Comparison of ENCODE assay signal across 32 mouse cellular contexts in genomic region chr15:6919406-6919805, GRCm38 (mm10). TPM values are rescaled to one million over a fixed set of nuclear protein-coding genes. Genes with fewer than 3 reads are reported as not detected.
"Had no signal": no experiment of that assay in that cellular context is flagged by ENCODE, and none has a peak within 500 bp of the region (broad histone marks: within the 10 kb centered on the region; RNA-seq: fewer than 3 reads in every experiment).

No protein-coding gene starts in this region.

- H3K27ac ChIP-seq: limb, embryonic 10.5 days; limb, embryonic 12.5 days; limb, embryonic 13.5 days; limb, embryonic 15.5 days; liver, embryonic 12.5 days; liver, embryonic 13.5 days; liver, embryonic 14.5 days; liver, embryonic 15.5 days; lung, embryonic 15.5 days; macrophage; midbrain, embryonic 10.5 days; midbrain, embryonic 12.5 days; midbrain, embryonic 13.5 days; midbrain, embryonic 15.5 days; neural tube, embryonic 12.5 days had no signal

- H3K4me3 ChIP-seq: limb, embryonic 10.5 days; limb, embryonic 12.5 days; limb, embryonic 13.5 days; limb, embryonic 15.5 days; liver, embryonic 12.5 days; liver, embryonic 13.5 days; liver, embryonic 15.5 days; lung, embryonic 15.5 days; megakaryocyte, embryonic 14.5 days; midbrain, embryonic 10.5 days; midbrain, embryonic 12.5 days; midbrain, embryonic 13.5 days; midbrain, embryonic 15.5 days; myocyte; neural tube, embryonic 12.5 days had no signal

- DNase-seq: left cerebral cortex, postnatal 4 days; liver; liver, embryonic 13.5 days; liver, postnatal 0 days; lung, adult 18-20 months; lung, adult 2 months; lung, embryonic 14.5 days; lung, postnatal 10 days; lung, postnatal 14 days; lung, postnatal 36 days; lung, postnatal 4 days; midbrain, embryonic 14.5 days had no signal

- H3K4me2 ChIP-seq: limb, embryonic 12.5 days; limb, embryonic 13.5 days; limb, embryonic 15.5 days; liver, embryonic 11.5 days; liver, embryonic 12.5 days; liver, embryonic 13.5 days; liver, embryonic 15.5 days; lung, embryonic 14.5 days; lung, embryonic 15.5 days; midbrain, embryonic 11.5 days; midbrain, embryonic 12.5 days; midbrain, embryonic 13.5 days; midbrain, embryonic 15.5 days; neural tube, embryonic 12.5 days had no signal

- ATAC-seq: liver, embryonic 12.5 days; liver, postnatal 0 days; lung, postnatal 0 days; midbrain, embryonic 13.5 days; midbrain, embryonic 15.5 days; midbrain, embryonic 16.5 days had no signal

- H3K27me3 ChIP-seq: limb, embryonic 12.5 days; limb, embryonic 13.5 days; limb, embryonic 15.5 days; liver, embryonic 13.5 days; liver, embryonic 15.5 days; lung, embryonic 15.5 days; midbrain, embryonic 12.5 days; midbrain, embryonic 13.5 days; midbrain, embryonic 15.5 days; neural tube, embryonic 12.5 days had no signal

- H3K9me3 ChIP-seq: limb, embryonic 10.5 days; limb, embryonic 12.5 days; limb, embryonic 13.5 days; limb, embryonic 15.5 days; liver, embryonic 12.5 days; liver, embryonic 13.5 days; liver, embryonic 15.5 days; lung, embryonic 15.5 days; midbrain, embryonic 10.5 days; midbrain, embryonic 12.5 days; midbrain, embryonic 13.5 days; midbrain, embryonic 15.5 days; neural tube, embryonic 12.5 days had no signal

- H3K36me3 ChIP-seq: limb, embryonic 10.5 days; limb, embryonic 12.5 days; limb, embryonic 13.5 days; limb, embryonic 15.5 days; liver, embryonic 12.5 days; liver, embryonic 13.5 days; liver, embryonic 15.5 days; lung, embryonic 15.5 days; midbrain, embryonic 10.5 days; midbrain, embryonic 12.5 days; midbrain, embryonic 13.5 days; midbrain, embryonic 15.5 days; neural tube, embryonic 12.5 days had no signal

- H3K4me1 ChIP-seq: limb, embryonic 12.5 days; limb, embryonic 13.5 days; limb, embryonic 15.5 days; liver, embryonic 12.5 days; liver, embryonic 13.5 days; liver, embryonic 15.5 days; lung, embryonic 15.5 days; midbrain, embryonic 10.5 days; midbrain, embryonic 12.5 days; midbrain, embryonic 13.5 days; midbrain, embryonic 15.5 days; neural tube, embryonic 12.5 days had no signal

- H3K9ac ChIP-seq: limb, embryonic 12.5 days; limb, embryonic 13.5 days; limb, embryonic 15.5 days; liver, embryonic 12.5 days; liver, embryonic 13.5 days; liver, embryonic 14.5 days; liver, embryonic 15.5 days; liver, postnatal 0 days; lung, embryonic 14.5 days; lung, embryonic 15.5 days; midbrain, embryonic 12.5 days; midbrain, embryonic 13.5 days; midbrain, embryonic 15.5 days; neural tube, embryonic 12.5 days had no signal

RNA-seq across cellular contexts. Expression of gene Osmr, which starts 44.6 kb away (rescaled TPM):
- polyA plus RNA-seq: liver, embryonic 11.5 days; macrophage had no signal
